Mouse (Mus musculus) stomach, postnatal 0 days (tissue): Measurements from ENCODE around the gene Pold4.

Experiments
- CTCF ChIP-seq: IDR thresholded peaks from 2 replicates; pipeline ENCODE4 v1.5.1; 2016; ENCODE audit warnings: antibody characterized with exemption, low read depth, mild to moderate bottlenecking, moderate library complexity
- EP300 ChIP-seq: optimal IDR thresholded peaks from 2 replicates; pipeline ENCODE3; 2016; ENCODE audit warnings: antibody characterized with exemption

GRCm38 (mm10) chr19:4242416-4242815 is 10.7 kb downstream of the Pold4 start:
- TF ChIP-seq EP300 = no peak
- TF ChIP-seq CTCF = peak; percentile 40; the same call in 1 of the 2 replicates
